Mouse (Mus musculus) CH12F3 (cell line): Measurements from ENCODE around the gene Senp2.

Experiments used
- in situ Hi-C: fragments of 300-500 bp; cut with MboI; formaldehyde crosslinking; loops from 2 replicates; pipeline ENCODE4 v1.14.3; 2020; ENCODE audit warnings: low sequenced_read_pairs

Gene Senp2

DNA sequence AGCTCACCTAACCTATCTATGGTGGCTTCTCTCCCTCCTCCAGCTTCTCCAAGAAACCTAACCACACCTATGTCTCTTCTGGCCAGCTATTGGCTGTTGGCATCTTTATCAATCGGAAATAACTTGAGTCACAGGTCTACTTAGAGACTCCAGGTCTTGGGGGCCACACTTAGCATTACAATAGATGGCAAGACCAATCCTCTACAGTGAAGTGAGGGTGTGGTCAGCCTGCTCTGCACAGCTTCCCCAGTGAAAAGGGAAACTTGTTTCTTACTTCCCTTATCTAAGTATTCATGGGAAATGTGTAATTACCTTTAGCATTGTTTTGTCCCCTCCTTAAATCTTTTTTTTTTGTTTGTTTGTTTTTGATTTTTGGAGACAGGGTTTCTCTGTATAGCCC is 6.3 kb downstream of the Senp2 start:
- in situ Hi-C loops, result loop anchor here (25.0 kb wide), 1 partner anchor 178 kb away; no protein-coding TSS in a partner anchor

DNA sequence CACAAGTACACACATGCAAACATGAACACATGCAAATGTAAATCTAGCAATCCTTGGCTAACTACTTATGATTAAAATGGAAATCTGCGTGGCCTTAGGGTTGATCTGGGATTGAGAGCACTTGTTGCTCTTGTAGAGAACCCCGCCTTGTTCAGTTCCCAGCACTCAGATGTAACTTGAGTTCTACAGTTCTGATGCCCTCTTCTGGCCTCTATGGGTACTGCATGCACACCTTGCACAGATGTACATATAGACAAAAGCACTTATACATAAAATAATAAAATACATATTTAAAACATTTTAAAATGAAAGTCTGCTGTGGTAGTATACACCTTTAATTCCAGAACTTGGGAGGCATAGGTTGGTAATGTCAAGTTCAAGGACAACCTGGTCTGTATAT is 12.8 kb downstream of the Senp2 start:
- in situ Hi-C loops, result loop anchor here (25.0 kb wide), 1 partner anchor 185 kb away; no protein-coding TSS in a partner anchor

DNA sequence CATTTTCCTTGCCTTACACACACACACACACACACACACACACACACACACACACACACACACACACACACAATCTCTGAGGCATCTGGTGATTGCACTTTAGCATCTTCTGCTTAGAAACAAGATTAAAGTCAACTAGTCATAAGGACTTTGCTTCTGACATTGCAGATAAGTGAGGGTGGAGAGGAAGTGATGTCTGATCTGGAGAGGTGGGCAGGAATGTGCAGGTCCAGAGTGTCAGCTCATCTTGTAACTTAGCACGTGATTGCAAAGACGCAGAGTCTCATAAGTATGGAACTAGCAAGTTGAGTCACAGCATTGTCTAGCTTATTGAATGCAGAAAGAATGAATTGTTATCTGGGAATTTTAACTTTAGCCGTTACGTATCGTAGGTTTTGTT is 18.2 kb downstream of the Senp2 start:
- in situ Hi-C loops, result no loop called here

DNA sequence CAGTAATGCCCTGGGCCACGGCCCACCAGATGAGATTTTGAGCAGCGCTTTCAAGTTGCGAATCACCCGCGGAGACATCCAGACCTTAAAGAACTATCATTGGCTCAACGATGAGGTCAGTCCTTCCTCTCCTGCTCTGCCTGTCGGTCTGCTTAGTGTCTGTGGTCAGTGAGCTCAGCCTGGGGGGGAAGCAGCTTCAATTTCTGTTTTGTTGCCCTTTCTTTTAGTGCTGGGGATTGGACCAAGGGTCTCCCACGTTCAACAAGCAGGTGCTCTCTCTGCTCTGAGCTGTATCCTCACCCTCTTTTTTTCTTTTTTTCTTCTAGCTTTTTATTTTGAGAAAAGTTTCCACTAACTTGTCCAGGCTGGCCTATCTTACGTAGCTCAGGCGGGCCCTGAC is 29.3 kb downstream of the Senp2 start:
- in situ Hi-C loops, result no loop called here

DNA sequence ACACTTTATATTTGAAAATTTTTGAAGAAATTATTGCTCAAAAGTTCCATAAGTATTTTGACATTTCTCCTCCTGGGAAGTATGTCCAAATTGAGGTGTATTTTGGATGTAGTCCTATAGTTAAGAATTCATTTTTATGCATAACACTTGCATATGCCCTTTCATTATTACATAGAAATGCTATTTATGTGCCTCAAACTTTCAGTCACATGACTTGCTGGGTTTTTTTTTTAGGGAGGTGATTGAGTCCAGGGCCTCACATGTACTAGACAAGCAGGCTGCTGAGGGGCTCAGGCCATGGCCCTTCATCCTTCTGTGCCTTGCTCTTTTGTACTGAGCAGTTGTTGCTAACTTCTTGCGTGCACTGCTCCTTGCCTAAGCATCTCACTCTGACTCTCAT is 30.7 kb downstream of the Senp2 start:
- in situ Hi-C loops, result no loop called here

DNA sequence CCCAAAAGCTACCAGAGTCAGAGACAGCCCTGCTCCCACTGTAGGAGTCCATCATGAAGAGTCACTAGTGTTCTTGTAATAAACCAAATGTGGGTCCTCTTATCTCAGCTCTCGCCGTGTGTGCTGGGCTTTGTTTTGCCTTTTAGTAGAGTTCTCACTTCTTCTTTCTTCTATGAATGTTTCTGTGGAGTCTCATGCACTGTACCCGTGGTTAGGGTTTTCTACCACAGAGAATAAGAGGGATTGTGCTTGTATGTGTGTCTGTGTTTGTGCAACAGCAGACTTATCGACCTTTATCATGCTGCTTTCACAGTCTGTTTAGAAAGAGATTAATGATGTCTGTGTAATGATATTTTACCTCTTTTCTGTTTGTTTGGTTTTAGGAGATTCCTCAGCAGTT is 34.5 kb downstream of the Senp2 start:
- in situ Hi-C loops, result no loop called here

DNA sequence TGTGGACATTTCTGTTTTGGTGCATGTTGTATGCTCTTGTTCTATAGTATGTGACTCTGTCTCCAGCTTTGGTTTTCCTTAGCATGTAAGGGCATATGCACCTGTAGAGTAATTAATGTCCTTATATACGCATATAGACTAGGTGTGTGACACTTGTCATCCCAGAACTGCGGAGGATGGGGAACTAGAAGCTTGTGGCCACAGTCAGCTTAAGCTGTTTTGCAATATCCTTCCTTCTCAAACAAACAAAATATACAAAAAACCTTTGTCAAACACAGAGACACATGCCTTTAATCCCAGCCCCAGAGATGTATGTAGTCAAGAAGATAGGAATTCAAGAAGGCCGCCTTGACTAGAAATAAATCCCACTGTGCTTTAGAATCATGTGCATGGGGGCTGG is 36.6 kb downstream of the Senp2 start:
- in situ Hi-C loops, result no loop called here

DNA sequence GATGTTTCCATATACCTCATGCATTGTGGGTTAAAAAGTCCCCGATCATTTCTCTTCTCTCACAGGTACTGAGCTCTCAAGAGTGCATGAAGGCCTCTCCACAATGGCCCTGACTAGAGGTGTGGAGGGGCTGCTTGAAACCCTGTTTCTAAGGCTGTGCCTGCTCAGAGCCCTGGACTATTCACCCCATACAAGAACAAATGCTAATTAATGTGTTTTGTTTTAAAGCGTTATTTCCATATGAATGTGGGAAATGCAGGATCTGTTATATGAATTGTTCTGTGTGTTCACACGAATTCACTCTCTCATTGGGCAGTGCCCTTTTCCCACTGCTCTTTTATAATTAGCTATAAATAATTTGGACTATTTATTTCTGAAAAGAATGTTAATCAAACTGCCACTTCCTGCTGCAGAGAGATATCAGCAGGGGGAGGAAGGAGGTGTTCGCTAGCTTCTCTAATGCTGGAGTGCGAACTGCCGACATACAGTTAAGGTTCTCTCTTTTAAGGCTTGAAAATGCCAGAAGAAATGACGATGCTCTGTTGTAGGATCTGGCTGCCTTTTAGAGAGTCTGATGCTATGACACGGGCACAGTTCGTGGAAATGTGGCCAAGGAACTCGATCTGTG is 37.6 kb downstream of the Senp2 start:
- in situ Hi-C loops, result no loop called here

DNA sequence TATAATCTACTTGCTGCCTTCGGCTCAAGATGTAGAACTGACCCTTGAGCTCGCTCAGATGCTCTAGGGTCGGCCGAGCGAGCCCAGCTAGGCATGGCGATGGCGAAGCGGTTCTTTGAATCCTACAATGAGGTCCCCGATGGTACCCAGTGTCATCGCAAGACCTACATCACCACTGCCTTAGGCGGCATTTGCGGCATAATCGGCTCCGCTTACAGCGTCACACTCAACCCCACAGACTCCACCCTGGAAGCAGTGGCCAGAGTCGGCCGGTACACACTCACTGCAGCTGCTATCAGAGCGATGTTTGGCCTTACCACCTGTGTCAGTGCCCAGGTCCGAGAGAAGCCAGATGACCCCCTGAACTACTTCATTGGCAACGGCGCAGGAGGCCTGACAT is 44.1 kb downstream of the Senp2 start:
- in situ Hi-C loops, result no loop called here

DNA sequence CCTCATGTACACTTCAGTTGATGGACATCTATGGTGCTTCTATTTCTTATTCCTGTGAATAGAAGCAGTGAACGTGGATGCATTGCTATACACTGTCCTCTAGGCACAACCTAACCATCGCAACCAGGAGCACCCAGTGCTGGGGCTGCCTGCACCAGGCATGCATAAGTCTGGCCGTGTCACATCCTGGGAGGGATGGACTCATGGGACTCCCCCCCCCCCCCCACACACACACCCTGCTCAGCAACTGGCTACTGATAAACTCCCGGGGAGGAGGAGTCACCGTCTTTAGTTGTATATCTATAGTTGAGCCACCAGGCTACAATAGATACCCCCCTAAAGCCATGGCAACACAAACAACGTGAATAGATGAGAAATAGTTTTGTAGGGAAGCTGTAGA is 48.2 kb downstream of the Senp2 start:
- in situ Hi-C loops, result no loop called here

DNA sequence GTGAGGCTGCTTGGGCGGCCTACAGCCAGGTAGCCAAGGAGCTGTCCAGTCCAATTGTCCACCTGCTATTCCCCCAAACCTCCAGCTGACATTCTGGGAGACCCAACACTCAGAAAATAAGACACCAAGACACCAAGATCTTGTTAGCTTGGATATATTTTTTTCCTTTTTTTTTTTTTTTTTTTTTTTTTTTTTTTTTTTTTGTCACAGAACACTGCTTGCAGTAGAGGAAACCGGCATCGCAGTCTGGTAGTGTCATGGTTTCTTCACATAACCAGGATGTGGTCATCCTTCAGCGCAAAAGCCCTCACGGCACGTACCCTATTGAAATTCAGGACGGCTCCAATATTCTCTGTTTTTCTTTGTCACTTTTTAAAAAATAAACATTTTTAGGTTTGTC is 49.6 kb downstream of the Senp2 start:
- in situ Hi-C loops, result no loop called here

DNA sequence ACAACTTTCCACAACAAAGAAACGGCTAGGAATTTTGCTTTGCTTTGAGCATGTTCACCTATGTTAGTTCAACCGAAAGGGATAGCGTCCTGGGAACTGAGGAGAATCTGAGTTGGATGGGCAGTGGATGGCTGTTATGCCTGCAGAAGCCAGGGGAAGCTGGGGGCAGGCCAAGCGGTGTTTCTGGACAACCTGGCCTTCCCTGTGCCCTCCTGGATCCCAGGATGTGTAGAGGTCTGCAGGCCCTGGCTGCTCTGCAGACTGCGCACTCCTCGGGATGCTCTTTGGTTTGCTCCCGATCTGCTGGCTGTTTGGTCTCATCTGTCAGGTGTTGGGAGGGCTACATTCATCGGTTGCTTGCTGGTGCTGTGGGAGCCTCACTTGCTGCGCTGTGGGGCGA is 51.1 kb downstream of the Senp2 start:
- in situ Hi-C loops, result no loop called here

DNA sequence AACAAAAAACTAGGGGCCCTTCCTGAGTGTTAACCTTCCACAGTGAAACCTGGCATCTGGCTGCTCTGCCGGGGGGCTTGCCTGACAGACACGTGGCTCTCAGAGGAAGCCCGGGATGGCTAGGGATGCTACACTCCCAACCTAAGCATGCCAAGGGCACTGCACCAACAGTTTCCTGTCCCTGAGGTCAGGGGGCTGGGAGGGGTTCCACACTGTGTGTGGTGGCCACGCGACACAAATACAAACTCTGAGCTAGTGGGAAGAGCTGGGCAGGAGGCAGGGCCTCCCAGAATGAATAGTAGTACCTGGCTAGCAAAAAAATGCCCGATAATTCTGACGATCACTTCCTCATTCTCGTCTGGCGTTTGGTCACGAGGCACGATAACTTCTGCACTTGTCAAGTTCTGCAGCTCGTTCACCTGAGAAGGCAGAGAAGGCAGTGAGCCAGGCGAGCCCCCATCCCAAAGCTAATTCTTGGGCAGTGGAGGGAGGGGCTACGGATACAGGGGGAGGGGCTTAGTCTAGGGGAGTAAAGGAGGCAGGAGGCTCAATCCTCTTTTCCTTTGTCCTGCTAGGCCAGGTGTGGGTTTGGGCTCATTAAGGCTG is 52.4 kb downstream of the Senp2 start:
- in situ Hi-C loops, result no loop called here

DNA sequence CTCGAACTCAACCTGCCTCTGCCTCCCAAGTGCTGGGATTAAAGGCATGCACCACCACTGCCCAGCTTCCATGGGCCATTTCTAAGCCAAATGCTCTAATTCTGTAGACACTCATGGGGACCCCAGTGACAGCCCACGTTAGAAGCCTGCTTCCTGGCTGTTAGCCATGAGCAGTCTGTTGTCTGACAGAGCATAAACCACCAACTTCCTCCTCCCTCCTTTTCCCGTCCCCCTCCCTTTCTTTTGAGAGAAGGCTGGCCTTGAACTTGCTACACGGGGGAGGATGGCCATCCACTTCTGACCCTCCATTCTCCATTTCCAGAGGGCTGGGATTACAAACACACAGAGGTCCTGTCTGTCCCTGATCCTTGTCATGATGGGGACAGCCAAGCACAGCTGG is 53.0 kb downstream of the Senp2 start:
- in situ Hi-C loops, result no loop called here

DNA sequence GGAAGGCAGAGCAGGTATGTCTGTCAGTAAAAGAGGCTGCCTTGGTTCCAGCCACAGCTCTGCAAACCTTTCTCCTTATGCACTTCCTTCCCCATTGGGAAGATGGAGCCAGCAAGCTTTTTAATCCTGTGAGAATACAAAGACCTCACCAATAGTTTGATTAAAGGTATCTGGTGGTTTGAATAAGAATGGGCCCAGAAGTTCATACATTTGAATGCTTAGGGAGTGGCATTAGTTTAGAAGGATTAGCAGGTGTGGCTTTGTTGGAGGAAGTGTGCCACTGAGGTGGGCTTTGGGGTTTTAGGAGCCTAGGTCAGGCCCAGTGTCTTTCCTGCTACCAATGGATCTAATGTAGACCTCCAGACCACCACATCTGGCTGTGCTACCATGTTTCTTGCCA is 56.3 kb downstream of the Senp2 start:
- in situ Hi-C loops, result no loop called here

DNA sequence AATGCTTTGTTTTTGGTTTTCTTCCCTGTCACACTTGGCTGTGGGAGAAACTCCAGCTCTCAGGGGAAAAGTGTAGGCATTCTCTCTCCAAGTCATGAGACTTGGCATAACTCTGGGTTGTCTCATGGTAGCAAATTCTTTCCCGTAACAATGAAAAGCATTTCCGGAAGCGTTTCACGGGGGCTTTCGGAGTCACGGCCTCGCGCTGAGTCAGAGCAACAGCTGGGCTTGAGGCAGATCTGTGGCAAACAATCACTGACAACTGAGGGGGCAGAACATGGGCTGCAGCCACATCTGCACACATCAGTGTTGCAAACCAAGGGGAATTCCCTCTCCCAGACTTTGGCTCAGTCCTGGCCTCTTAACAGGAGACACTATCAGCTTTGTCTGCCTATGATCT is 58.1 kb downstream of the Senp2 start:
- in situ Hi-C loops, result no loop called here

DNA sequence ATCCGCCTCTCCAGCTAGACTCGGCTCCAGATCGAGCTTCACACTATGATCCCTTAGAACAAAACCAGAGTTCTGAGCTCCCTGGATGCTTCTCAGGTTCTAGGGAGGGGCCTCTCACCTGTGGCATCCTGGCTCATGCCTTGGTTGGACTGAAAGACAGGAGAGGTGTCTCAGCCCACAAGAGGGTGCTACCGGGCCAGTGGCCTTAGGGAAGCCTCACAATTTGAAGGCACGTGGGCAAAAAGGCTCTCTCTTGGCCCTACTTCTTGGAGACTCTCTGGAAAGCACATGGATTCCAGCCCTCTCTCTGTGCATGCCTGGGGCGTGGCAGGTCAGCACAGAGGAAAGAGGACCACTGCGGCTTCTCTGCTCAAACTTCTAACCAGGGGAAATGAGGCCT is 62.1 kb downstream of the Senp2 start:
- in situ Hi-C loops, result no loop called here

DNA sequence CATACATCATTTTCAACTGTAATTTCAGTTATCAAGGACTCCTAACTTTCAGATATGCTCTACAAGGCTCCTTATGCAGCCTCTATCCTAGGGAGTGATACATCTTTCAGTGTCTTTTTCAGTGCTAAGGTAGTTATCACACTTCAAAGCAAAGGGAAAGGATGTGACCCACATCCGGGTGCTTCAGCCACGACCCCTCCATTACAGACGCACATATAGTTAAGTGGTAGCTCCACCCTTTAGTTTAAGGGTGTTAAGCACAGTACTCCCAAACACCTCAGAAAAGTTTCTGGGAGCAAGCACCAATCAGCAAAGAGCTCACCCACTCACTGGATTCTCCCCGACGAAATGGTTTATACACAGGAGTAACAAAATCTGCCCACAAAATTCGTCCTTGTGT is 65.8 kb downstream of the Senp2 start:
- in situ Hi-C loops, result no loop called here

DNA sequence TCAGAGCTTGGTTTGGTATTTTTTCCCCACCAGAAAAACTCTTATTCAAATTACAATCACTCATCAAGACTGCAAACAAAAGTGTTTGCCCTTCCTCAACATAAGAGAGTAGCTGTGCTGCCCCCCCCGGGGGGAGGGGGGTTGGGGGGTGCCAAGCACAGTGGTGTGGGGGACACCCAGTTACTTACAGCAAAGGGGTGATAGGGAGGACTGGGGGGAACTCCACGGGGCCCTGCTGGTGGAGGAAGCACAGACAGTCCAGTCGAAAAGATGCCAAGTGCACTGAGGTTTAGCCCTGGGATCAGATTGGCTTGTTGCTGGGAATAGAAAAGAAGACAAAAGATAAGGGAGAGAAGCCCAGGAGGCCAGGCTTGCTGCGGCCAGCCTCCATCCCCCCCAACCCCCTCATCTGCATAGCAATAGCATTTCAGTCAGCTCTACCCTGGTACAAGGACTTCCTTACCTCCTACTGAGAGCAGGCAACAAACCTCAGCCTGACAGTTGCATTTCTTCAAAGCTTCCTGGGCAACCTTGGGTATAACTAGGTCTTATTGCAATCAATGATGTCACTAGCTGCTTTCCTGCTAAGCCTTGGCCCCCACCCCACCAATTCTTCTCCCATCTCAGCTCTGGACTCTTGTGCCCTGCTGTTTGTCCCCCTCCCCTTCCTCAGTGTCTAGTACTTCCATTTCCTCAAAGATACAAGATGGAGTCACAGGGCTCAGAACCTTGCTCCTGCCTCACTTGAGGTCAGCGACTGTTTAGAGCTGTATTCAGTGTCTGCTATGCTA is 66.7 kb downstream of the Senp2 start:
- in situ Hi-C loops, result no loop called here

DNA sequence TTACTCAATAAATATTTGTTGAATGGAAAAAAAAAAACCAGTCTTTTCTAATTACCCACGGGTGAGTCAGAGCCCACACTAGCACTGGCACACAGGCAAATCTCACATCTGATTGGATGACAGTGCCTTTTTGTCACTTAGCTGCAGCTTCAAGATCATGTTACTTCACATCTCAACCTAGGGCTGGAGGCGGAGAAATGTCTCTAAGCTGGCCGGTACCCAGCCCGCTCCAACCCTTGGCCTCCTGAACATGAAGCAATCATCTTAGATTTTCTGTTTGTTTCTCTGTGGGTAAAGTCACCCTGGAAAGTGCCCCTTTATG is 67.3 kb downstream of the Senp2 start:
- in situ Hi-C loops, result no loop called here

DNA sequence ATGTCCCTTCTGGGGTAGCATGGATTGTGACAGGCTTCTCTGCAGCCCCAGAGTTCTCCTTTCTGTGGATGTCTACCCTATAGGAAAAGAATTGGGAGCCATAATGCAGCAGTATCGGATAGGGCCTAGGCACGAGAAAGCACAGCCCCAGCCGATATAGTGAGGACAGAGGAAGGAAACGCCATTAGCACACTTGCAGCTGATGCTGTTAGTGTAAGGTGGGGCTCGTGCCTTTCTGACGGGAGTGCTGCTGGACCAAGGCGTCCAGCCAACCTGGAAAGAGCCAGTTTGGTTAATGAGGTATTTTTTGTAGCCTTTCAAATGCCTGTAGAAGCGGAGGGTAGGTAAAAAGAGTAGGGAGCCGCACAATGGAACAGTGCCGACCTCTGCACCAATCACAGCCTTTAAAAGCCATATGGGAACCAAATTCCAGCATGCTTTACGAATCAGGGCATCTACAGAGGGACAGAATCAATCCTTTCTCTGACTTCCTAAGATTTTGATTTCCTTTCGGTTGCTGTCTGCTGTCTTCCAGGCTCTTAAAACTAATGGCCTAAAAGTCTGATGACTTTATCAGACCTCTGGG is 70.9 kb downstream of the Senp2 start:
- in situ Hi-C loops, result no loop called here

DNA sequence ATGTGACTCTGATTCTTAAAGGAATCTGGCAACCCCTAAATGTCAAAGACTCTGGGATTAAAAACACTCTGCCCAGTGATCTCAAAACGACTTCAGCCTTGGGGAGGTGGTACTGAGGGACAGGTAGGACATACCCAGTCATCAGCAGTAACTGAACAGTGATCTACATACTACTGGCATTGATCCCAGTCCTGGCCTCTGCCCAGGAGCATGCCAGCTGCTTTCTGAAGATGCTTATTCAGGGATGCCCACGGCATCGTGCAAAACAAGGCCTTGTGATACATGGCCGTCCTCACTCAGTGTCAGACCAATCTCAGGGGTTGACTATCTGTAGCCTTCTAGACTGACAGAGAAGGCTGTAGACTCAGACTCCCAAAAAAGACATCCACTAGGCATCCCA is 76.1 kb downstream of the Senp2 start:
- in situ Hi-C loops, result no loop called here
